Mouse (Mus musculus): ENCODE measurements around the gene Baz1b. TPM values are rescaled to one million over a fixed set of nuclear protein-coding genes. Genes with fewer than 3 reads are reported as not detected.
A peak's percentile ranks its signal among the peaks of the same experiment; 100 is the strongest.
"Not testable (repeated sequence)": the region's sequence is repeated elsewhere in the genome, so short reads cannot be mapped to it uniquely, and the experiment has no call there.

Baz1b gene
- total RNA-seq, 2 experiments from 2014 or later: 25.7 to 29.2 TPM

DNA sequence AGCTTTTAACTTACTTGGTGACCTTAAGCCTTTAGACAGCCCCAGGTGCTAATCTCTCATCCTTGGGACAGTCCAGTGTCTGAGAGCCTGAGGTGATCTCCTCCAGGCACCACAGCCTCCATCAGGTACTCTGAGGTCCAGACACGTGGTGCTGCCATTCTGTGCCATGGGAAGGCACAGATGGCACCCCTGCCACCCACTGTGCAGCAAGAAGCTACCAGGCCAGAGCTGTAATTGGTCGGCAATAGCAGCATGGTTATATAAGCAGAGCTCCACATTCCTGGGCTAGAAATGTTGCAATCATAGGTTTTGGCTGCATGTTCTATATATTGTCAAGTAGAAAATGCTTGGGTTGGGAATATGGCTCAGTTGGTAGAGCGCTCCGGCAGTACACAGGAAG lies 8.1 kb upstream of the Baz1b start:
- no peak for DNase-seq

- DNase-seq: no peak
These were observed 7.4 kb upstream of the Baz1b start for GRCm38 (mm10) chr5:135179616-135180015.

DNA sequence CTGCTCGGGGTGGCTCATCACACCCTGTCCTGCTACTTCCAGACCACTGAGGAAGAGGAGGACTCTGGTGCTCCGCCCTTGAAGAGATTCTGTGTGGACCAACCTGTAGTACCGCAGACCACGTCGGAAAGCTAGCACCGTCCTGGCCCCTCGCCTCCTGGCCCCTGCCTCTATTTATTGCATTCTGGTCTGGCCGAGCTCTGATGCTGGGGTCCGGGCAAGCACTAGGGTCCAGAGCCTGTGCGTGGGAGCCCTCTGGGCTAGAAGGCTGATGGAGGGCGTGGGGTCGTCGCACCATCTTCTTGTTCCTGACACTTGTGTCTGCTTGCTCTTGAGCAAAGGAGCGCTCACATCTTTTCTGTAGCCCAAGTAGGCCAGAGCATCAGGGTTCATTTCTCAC lies 6.3 kb upstream of the Baz1b start:
- no peak for DNase-seq

DNA sequence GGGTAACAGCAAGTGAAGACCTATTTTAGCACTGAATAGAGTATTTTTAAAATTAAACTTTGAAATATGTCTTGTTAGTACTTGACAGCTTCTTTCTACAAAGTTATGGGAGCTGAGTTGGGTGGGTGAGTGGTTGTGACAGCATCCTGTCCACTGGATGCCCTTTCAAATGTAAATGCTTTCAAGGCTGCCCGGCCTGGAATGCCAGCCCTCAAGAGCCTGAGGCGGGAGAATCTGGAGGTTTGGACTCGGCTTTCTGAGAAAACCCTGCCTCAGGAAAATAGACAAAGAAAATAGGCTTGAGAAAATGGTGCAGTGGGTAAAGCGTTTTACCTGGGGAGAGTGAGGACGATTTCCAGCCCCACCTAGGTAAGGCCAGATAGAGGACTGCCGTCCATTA lies 5.3 kb upstream of the Baz1b start:
- no peak for DNase-seq

DNA sequence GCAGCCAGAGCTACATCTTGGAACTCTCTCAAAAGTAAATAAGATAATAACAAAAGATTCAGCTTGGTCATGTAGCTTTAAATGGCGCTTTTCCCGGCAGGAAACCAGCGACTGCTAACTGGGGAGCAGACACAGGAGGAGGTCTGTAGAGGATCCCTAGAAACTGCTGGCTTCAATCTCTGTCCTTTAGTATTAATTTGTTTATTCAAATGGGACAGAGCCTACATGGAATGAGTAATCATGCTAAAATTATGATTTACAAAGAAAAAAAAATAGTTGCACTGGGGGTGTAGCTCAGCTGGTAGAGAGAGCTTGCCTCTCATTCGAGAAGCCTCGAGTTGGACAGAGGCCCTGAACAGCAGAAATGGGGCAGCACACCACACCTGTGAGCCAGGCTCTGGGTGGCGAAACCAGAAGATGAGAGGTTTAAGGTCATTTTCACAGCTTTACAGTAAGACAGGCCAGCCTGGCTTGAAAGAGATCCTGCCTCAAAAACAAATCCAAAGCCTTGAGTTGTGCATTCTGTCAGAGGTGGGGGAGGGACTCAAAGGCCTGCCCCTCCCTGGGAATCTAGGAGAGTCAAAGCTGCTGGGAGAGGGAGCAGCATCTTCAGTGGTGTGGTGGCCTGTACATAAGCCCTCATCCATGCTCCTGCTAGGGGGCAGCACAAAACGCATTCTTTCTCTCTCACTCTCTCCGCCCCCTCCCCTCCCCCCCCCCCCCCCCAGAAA lies 3.8 kb upstream of the Baz1b start:
- DNase-seq: no peak

DNA sequence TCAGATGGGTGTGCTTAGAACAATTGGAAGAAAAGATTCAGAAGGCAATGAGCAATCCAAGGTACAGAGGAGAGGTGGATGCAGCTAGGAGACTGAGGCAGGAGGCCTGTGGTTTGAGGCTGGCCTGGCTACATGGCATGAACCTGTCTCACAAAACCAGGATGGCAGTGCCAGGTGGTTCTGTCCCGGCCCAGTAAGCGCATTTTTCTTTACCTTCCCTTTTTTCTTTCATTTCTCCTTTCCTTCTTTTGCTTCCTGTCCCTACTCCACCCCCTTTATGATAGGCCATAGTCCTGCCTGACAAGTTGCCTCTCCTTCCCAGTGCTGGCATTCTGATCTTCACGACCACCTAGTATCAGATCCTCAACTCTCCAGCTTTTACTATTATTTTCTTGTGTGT lies 2.0 kb upstream of the Baz1b start:
- no peak for DNase-seq

- DNase-seq: no peak
These were observed 1.5 kb upstream of the Baz1b start for GRCm38 (mm10) chr5:135185596-135185995.

DNA sequence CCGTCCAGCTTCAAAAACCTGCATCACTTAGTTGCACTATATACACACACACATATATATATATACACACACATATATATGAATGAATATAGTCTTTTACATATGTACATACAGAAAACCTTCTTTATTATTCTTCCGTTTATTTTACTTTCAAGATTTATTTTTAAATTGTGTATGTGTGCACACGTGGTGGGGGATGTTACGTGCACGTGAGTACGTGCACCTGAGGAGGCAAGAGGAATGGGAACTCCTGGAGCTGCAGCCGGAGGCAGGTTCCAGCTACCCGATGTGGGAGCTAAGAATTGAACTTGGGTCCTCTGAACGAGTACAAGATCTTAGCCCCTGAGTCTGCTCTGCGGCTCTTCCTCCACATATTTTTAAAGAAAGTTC lies 838 bp upstream of the Baz1b start:
- DNase-seq: no peak

GRCm38 (mm10) chr5:135187349-135188213 lies 517 bp downstream of the Baz1b start:
- peak; percentile 26 for DNase-seq

DNA sequence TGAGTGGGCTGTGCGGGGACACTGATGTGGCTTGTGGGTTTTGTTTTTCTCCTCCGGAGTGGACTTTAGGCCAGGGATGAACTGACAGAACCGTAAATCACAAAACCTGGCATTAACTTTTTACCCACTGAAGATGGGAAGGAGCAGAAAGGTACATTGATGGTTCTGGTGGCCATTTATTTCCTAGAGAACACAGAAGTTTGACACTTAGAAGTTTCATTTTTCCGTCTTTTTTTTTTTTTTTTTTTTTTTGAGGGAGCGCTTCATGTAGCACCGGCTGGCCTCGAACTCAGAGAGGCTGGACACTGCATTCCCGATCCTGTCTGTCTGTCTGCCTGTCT lies 1.1 kb downstream of the Baz1b start:
- DNase-seq: no peak

DNA sequence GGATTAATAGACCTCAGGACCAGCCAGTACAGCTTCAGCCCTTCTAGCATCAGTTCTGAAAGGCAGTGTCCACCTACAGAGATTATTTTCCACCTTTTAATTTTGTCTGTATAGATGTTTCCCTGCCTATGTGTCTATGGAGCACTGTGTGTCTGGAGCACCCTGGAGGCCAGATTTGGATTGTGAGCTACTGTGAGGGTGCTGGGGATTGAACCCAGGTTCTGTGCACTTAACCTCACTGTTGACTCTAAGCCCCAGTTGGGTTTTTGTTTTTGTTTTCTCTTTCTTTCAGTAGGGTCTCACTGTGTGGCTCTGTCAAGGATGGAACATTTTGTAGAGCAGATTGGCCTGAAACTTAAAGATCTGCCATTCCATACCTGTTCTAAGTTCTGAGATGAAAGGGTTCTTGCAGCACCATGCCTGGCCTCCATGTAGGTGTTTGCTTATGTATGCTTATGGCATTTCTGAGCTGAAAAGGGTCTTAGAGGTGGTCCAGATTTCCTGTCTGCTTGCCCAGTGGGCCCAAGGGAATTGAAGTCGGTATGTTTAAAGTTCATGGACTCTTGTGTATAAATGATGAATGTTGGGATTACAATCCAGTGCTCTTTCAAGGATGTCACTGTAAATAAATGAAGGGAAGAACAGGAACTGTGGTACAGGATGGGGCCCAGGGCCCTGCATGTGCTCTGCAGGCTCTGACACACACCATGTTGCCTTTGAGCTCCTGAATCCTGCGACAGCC lies 2.4 kb downstream of the Baz1b start:
- DNase-seq: no peak

DNA sequence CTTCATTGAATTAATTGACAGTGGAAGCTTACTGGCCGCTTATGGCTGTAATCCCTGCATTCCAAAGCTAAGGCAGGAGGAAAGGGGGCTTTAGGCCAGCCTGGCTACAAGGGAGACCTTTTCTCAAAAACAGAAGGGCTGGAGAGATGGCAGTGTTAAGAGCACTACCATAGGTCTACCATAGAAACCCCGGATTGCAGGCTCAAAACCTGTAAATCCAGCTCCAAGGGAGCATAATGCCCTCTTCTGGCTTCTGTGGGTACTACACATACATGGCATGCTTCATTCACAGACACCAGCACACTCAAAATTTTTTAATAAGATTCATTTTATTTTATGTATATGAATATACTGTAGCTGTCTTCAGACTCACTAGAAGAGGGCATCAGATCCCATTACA lies 4.6 kb downstream of the Baz1b start:
- DNase-seq: no peak

DNA sequence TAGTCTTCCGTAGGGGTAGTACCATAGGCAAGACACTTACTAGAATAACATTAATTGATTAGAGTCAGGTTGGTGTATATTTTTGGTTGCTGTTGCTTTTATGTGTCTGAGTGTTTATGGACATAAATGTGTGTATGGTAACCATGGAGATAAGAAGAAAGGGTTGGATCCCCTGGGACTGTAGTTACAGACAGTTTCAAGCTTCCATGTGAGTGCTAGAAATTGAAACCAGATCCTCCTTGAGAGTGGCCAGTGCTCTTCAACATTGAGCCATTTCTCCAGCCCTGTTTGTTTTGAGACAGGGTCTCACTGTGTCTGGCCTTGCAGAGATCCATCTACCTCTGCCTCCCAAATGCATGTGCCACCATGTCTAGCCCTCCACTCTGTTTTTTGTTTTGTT lies 5.4 kb downstream of the Baz1b start:
- no peak for DNase-seq

- no peak for DNase-seq
These were observed 9.3 kb downstream of the Baz1b start for GRCm38 (mm10) chr5:135196367-135196766.

GRCm38 (mm10) chr5:135202763-135203162 lies 15.7 kb downstream of the Baz1b start:
- no peak for DNase-seq

DNA sequence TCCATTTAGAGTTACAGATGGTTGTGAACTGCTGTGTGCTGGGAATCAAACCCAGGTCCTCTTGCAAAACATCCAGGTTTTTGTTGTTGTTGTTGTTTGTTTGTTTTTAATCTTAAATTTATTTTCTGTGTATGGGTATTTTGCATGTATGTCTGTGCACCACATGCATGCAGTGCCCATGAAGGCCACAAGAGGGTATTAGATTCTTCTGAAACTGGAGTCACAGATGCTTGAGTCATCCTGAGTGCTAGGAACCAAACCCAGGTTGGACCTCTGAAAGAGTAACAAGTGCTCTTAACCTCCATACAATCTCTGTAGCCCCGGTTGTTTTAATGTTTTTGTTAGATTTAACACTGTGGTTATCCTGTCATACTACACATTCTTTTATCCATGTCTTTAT lies 21.1 kb downstream of the Baz1b start:
- no peak for DNase-seq

DNA sequence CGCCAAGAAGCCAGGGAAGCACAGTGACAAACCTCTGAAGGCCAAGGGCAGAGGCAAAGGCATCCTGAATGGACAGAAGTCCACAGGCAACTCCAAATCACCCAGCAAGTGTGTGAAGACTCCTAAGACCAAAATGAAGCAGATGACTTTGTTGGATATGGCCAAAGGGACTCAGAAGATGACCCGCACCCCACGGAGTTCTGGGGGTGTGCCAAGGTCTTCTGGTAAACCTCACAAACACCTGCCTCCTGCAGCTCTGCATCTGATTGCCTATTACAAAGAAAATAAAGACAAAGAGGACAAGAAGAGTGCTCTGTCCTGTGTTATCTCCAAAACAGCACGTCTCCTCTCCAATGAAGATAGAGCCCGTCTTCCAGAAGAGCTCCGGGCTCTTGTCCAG lies 29.8 kb downstream of the Baz1b start:
- DNase-seq: no peak

GRCm38 (mm10) chr5:135220941-135221340 lies 33.9 kb downstream of the Baz1b start:
- DNase-seq: no peak

DNA sequence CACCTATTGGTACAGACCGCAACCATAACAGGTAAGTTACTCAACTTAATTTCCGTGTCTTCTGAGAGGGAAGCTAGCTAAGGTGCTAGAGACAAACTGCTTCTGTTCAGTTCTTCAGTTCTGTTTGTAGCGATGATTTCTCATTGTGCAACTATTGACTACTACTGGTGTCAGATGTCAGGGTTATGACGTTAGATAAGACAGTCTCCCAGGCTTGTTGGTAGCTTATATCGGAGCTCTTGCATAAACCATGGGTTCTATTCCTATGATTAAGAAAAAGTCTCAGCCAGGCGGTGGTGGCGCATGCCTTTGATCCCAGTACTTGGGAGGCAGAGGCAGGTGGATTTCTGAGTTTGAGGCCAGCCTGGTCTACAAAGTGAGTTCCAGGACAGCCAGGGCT lies 35.0 kb downstream of the Baz1b start:
- no peak for DNase-seq

GRCm38 (mm10) chr5:135224169-135224568 lies 37.1 kb downstream of the Baz1b start:
- DNase-seq: no peak

DNA sequence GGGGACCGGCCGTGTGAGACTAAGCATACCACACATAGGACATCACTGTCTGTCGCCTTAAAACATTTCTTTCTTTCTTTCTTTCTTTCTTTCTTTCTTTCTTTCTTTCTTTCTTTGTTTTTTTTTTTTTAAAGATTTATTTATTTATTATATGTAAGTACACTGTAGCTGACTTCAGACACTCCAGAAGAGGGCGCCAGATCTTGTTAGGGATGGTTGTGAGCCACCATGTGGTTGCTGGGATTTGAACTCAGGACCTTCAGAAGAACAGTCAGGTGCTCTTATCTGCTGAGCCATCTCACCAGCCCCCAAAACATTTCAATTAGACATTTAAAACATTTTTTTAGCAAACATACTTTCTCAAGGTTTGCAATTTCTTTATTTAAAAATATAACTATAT lies 38.8 kb downstream of the Baz1b start:
- not testable (repeated sequence) for DNase-seq

DNA sequence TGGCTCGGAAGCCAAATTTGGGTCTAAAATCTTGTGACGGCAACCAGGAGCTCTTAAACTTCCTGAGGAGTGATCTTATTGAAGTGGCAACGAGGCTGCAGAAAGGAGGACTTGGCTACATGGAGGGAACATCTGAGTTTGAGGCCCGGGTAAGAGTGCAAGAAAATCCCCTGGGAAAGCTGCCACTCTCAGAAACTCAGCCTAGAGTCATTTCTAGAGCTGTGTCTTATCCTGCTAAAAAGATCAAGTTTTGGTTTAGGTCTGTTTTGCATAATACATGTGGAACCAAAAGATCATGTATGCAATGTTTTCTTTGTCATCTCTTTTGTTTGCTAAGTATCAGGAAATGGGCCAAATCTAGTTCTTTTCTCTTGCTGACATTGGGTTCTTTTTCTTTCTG lies 43.1 kb downstream of the Baz1b start:
- no peak for DNase-seq
